Mouse (Mus musculus) kidney, postnatal 10 days (tissue): ENCODE data around the gene Sfpq.
"Not testable (repeated sequence)": the region's sequence is repeated elsewhere in the genome, so short reads cannot be mapped to it uniquely, and the experiment has no call there.

ENCODE experiments used
- DNase-seq: peaks from one replicate; pipeline ENCODE4 v3.0.0; 2021; ENCODE audit warnings: mixed read lengths

The Sfpq gene

DNA sequence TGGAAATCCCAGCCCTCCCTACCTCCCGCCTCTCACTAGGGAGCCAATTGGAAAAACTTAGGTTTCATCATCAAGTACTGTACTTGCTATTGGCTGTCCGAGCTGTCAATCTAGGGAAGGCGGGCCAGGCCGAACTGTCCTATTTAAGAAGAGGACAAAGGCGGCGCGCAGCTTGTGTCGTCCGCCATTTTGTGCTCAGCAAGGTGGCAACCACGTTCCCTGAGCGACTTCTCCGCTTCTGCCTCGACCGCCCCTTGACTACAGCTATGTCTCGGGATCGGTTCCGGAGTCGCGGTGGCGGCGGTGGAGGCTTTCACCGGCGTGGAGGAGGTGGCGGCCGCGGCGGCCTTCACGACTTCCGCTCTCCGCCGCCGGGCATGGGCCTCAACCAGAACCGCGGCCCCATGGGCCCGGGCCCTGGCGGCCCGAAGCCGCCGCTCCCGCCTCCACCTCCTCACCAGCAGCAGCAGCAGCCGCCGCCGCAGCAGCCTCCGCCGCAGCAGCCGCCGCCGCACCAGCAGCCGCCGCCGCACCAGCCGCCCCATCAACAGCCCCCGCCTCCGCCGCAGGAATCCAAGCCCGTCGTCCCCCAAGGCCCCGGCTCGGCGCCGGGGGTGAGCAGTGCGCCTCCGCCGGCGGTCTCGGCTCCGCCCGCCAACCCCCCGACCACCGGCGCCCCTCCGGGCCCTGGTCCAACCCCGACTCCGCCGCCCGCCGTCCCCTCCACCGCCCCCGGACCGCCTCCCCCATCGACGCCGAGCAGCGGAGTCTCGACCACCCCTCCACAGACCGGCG is at the start of gene Sfpq:
Gene Sfpq, plus strand, starts transcription at position 174 of the 795 bp plus-strand sequence.
- DNase-seq, result peak; percentile 98

DNA sequence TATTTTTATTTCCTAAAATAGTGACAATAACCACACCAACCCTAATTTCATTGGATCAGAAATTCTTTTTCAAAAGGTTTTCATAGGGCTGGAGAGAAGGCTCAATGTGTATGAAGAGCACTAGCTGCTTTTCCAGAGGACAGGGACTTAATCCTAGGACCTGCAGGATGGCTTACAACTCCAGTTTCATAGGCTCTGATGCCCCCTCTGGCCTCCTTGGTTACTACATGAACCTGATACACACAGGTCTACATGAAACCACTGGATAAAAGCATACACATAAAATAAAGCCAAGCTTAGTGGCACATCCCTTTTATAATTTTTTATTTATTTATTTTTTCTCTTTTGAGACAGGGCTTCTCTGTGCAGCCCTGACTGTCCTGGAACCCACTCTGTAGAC is 43.7 kb upstream of the Sfpq start:
- peak; percentile 57 for DNase-seq

DNA sequence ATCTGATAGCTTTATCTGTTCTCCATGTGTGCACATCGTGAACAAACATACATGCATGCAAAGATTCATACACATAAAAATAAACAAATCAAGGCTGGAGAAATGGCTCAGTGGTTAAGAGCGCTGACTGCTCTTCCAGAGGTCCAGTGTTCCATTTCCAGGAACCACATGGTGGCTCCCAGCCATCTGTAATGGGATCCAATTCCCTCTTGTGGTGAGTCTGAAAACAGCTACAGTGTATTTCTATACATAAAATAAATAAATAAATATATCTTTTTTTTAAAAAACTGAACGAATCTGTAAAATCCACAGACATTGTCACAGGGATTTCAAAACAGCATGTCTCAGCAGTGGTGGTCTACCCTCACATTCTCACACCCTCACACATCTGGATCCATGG is 42.4 kb upstream of the Sfpq start:
- no peak for DNase-seq

DNA sequence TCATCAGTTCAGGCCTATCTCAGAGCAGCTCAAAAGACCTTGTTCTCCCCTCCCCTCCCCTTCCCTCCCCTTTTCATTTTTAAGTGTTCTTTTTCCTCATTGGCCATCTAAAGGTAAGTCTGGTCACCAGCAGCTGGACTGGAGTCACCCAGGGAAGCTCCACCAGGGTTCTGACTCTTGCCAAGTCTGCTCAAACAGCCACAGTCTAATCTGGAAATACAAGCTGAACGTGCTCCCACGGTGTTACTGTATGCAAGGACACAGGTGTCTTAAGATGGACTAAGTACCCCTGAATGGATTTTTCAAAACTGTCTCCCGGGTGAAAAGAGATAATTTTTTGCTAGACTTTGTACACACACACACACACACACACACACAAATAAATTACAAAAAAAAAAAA is 37.8 kb upstream of the Sfpq start:
- no peak for DNase-seq

DNA sequence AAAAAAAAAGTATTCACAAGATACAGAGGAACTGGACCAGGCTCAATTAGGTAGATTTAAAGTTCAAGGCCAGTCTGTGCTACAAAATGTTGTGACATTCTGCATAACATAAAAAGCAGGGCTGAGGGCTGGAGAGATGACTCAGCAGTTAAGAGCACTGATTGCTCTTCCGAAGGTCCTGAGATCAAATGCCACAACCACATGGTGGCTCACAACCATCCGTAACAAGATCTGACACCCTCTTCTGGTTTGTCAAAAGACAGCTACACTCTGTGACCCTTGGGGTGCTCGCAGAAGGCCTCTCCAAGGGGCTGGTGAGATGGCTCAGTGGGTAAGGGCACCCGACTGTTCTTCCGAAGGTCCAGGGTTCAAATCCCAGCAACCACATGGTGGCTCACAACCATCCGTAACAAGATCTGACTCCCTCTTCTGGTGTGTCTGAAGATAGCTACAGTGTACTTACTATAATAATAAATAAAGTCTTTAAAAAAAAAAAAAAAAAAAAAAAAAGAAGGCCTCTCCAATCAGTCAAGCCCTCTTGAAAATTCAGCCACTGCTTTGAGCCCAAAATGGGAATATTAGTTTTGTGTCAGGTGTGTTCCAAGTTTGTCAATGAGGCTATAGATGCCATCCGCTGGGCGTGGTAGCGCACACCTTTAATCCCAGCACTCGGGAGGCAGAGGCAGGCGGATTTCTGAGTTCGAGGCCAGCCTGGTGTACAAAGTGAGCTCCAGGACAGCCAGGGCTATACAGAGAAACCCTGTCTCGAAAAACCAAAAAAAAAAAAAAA is 37.2 kb upstream of the Sfpq start:
- DNase-seq, result not testable (repeated sequence)

- DNase-seq, result no peak
Observed at GRCm38 (mm10) chr4:126986768-126987167, 34.4 kb upstream of the Sfpq start.

DNA sequence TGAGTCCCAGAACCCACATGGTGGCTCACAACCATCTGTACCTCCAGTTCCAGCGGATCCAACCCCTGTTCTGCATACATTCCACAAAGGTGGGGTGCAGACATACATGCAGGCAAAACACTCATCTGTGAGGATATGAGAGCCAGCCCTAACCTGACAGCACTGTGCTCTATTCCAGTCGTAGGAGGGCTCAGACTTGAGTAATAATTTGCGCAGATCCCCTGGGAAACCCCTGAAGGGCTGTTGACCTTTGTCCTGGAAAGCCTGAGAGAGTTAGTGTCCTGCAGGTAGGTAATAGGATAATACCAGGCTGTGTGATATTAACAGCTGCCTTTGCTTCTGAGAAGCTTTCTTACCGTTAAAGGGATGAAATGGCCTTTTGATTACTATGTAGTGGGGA is 32.6 kb upstream of the Sfpq start:
- no peak for DNase-seq

GRCm38 (mm10) chr4:126990553-126990952 is 30.6 kb upstream of the Sfpq start:
- DNase-seq, result no peak

DNA sequence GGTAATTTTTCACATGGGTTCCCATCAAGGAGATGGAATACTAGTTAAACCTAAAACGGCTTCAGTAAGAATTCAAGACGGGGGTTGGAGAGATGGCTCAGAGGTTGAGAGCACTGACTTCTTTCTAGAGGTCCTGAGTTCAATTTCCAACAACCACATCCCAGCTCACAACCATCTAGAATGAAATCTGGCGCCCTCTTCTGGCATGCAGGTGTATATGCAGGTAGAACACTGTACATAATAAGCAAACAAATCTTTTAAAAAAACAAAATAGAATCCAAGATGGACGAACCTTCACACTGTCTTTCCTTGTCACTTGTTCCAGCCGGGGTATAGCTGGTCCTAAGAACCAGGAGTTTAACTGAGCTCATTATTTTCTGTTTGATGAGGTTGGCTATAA is 28.8 kb upstream of the Sfpq start:
- DNase-seq, result peak; percentile 15

GRCm38 (mm10) chr4:126999372-126999771 is 21.8 kb upstream of the Sfpq start:
- not testable (repeated sequence) for DNase-seq

DNA sequence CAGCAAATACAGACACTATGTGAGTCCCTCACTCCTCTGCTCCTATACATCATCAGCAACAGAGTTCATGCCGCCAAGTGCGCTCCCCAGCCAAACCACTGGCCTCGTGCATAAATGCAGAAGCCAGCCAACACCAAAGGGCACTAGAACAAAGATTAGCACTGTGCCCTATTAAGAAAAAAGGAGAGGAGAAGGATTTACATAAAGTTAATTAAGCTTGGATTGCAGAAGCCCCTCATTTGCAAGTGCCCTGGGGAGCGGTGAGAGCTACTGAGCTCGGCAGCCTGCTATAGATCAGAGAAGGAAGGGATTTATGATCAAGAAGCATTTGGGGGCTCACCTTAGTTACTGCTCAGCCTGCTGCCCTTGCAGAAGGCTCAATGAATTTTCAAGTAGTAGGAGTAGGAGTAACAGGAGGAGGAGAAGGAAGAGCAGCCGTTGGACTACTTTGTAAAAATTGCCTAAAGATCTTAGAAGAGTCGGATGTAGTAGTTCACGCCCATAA is 20.5 kb upstream of the Sfpq start:
- DNase-seq, result no peak

DNA sequence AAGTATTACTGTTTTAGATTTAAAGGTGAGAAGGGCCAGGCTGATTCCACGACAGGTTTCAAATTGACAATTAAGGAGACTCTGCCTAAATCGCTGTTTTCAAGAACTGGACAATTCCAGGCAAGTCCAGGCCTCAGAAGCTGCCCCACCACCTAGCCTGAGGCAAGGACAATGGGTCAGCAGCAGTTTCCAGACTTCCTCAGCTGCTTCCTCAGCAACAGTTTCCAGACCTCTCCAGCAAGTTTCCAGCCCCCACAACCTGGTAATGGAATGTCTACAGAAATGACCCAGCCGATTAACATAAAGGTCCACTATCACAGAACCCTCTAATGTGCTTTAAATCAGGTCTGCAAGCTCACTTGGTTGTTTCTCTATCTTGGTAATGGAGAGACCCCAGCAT is 16.7 kb upstream of the Sfpq start:
- no peak for DNase-seq

GRCm38 (mm10) chr4:127005113-127005936 is 15.8 kb upstream of the Sfpq start:
- DNase-seq, result peak; percentile 74

- peak; percentile 93 for DNase-seq
Observed at GRCm38 (mm10) chr4:127015294-127015993, 5.7 kb upstream of the Sfpq start.

DNA sequence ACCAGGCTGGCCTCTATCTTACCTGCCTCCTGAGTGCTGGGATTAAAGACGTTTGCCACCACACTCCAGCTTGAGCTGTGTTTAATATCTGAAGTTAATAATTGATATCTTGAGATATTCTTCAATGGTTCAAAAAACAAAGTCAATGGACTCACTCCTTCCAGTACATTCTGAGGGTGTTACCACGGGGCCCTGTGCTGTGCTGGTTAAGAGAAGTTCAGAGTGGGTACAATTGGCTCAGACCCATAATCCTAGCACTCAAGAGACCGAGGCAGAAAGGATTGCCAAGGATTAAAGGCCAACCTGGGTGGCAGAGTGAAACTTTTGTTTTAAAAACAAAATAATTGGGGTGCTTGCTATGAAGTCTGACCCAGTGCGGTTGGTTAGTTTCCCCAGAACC is 4.8 kb upstream of the Sfpq start:
- DNase-seq, result no peak

GRCm38 (mm10) chr4:127020411-127021150 is 543 bp upstream of the Sfpq start:
- no peak for DNase-seq

DNA sequence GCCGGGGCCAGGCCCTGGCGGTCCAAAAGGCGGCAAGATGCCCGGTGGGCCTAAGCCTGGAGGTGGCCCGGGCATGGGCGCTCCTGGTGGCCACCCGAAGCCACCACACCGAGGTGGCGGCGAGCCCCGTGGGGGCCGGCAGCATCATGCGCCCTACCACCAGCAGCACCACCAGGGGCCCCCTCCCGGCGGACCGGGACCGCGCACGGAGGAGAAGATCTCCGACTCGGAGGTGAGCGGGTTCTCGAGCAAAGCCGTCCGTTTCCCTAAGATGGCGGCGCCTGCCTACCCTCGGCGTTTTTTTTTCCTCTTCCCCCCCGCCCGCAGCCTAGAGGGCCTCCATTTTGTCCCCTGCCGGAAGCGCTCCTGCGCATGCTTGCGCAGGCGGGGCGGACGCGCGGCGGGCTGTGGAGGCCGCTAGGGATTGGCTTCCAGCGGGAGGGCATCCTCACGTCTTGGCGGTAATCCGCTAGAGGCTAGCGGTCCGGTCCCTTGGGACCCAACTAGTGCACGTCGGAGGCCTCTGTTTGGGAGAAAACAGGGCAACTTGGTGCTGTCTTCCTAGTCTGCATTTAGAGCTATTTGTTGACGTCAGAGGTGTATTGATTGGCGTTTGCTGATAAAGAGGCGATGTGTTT is 984 bp downstream of the Sfpq start:
- DNase-seq, result peak; percentile 93

GRCm38 (mm10) chr4:127023201-127023600 is 2.1 kb downstream of the Sfpq start:
- DNase-seq, result no peak

DNA sequence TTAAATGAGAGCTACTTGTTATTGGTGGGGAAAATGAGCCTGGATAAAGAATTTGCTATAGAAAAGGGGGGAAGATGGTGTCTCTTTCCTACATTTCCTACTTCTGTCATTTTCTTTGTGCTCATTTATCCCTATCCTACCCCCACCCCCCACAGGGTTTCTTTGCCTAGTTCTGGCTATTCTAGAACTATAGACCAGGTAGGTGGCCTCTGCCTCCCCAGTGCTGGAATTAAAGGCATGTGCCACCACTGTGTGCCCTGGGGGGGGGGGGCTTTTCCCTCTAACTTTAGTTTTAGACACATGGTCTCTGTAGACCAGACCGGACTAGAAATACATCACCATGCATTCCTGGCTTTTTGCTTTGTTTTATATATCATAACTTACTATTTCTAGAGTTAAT is 3.1 kb downstream of the Sfpq start:
- no peak for DNase-seq

GRCm38 (mm10) chr4:127026826-127027225 is 5.7 kb downstream of the Sfpq start:
- DNase-seq, result no peak
